Mouse (Mus musculus): Measurements from ENCODE around the gene Gm20388. TPM values are rescaled to one million over a fixed set of nuclear protein-coding genes. Genes with fewer than 3 reads are reported as not detected.

The Gm20388 gene
- polyA plus RNA-seq, 1 experiment from 2014 or later: not detected

GRCm38 (mm10) chr8:122350309-122351089 is 2439.9 kb downstream of the Gm20388 start:
- no peak for DNase-seq (ENCODE audit: low spot score, missing footprints)

GRCm38 (mm10) chr8:122354157-122354556 is 2443.5 kb downstream of the Gm20388 start:
- 89% methylated on average over 8 of the region's 8 CpGs for WGBS
- H3K4me2 ChIP-seq: no peak overlapping the region
- no peaks in the 10 kb centered on the region for H3K36me3 ChIP-seq (ENCODE audit: control insufficient read depth, insufficient read depth, low read length)
- no peak overlapping the region for H3K4me3 ChIP-seq (ENCODE audit: low read depth, low read length)
- no peaks in the 10 kb centered on the region for H3K9me3 ChIP-seq (ENCODE audit: control insufficient read depth, low read length)
- no peak overlapping the region for H3K9ac ChIP-seq (ENCODE audit: low read length)
- H3K4me1 ChIP-seq (ENCODE audit: control insufficient read depth, insufficient read depth, low read length): peaks cover 14% of the 10 kb centered on the region
- ATAC-seq (ENCODE audit: low FRiP score) (no peak), DNase-seq (ENCODE audit: low spot score, missing footprints) (no peak)
- no peak overlapping the region for H3K27ac ChIP-seq (ENCODE audit: low read depth, low read length)
- no peaks in the 10 kb centered on the region for H3K27me3 ChIP-seq (ENCODE audit: control insufficient read depth, insufficient read depth, low read length)

More at GRCm38 (mm10) chr8:122350309-122351089, 2439.9 kb downstream of the Gm20388 start:
- no peak overlapping the region for H3K4me3 ChIP-seq (ENCODE audit: low read depth, low read length)
- H3K27ac ChIP-seq (ENCODE audit: low read depth, low read length): no peak overlapping the region
- H3K9ac ChIP-seq (ENCODE audit: low read length): no peak overlapping the region
- H3K4me1 ChIP-seq (ENCODE audit: control insufficient read depth, insufficient read depth, low read length): peaks cover 14% of the 10 kb centered on the region
- no peaks in the 10 kb centered on the region for H3K27me3 ChIP-seq (ENCODE audit: control insufficient read depth, insufficient read depth, low read length)
- no peaks in the 10 kb centered on the region for H3K36me3 ChIP-seq (ENCODE audit: control insufficient read depth, insufficient read depth, low read length)
- WGBS: 26% methylated on average over 11 of the region's 11 CpGs
- no peaks in the 10 kb centered on the region for H3K9me3 ChIP-seq (ENCODE audit: control insufficient read depth, low read length)
- no peak overlapping the region for H3K4me2 ChIP-seq
- peak; percentile 88 for ATAC-seq (ENCODE audit: low FRiP score)

GRCm38 (mm10) chr8:122355642-122356606 is 2445.3 kb downstream of the Gm20388 start:
- Histone ChIP-seq H3K4me3 (ENCODE audit: low read depth, low read length) (no peak overlapping the region), H3K36me3 (ENCODE audit: control insufficient read depth, insufficient read depth, low read length) (no peaks in the 10 kb centered on the region), H3K27ac (ENCODE audit: low read depth, low read length) (no peak overlapping the region), H3K4me2 (no peak overlapping the region), H3K4me1 (ENCODE audit: control insufficient read depth, insufficient read depth, low read length) (peaks cover under 1% of the 10 kb centered on the region), H3K9me3 (ENCODE audit: control insufficient read depth, low read length) (no peaks in the 10 kb centered on the region), H3K9ac (ENCODE audit: low read length) (no peak overlapping the region), H3K27me3 (ENCODE audit: control insufficient read depth, insufficient read depth, low read length) (no peaks in the 10 kb centered on the region)
- ATAC-seq (ENCODE audit: low FRiP score): no peak
- WGBS: 76% methylated on average over 9 of the region's 9 CpGs
- peak; percentile 74 for DNase-seq (ENCODE audit: low spot score, missing footprints)

- Histone ChIP-seq H3K4me3 (ENCODE audit: low read depth, low read length) (no peak overlapping the region), H3K4me2 (no peak overlapping the region), H3K27me3 (ENCODE audit: control insufficient read depth, insufficient read depth, low read length) (no peaks in the 10 kb centered on the region), H3K4me1 (ENCODE audit: control insufficient read depth, insufficient read depth, low read length) (no peaks in the 10 kb centered on the region), H3K36me3 (ENCODE audit: control insufficient read depth, insufficient read depth, low read length) (no peaks in the 10 kb centered on the region), H3K9me3 (ENCODE audit: control insufficient read depth, low read length) (no peaks in the 10 kb centered on the region), H3K9ac (ENCODE audit: low read length) (no peak overlapping the region), H3K27ac (ENCODE audit: low read depth, low read length) (no peak overlapping the region)
- DNase-seq (ENCODE audit: low spot score, missing footprints): peak; percentile 49
- ATAC-seq (ENCODE audit: low FRiP score): no peak
- 62% methylated on average over 11 of the region's 11 CpGs for WGBS
These were observed 2446.6 kb downstream of the Gm20388 start for GRCm38 (mm10) chr8:122357202-122357601.

- H3K27ac ChIP-seq (ENCODE audit: low read depth, low read length): no peak overlapping the region
- H3K4me3 ChIP-seq (ENCODE audit: low read depth, low read length): no peak overlapping the region
- no peaks in the 10 kb centered on the region for H3K9me3 ChIP-seq (ENCODE audit: control insufficient read depth, low read length)
- no peaks in the 10 kb centered on the region for H3K36me3 ChIP-seq (ENCODE audit: control insufficient read depth, insufficient read depth, low read length)
- no peak for DNase-seq (ENCODE audit: low spot score, missing footprints)
- no peaks in the 10 kb centered on the region for H3K4me1 ChIP-seq (ENCODE audit: control insufficient read depth, insufficient read depth, low read length)
- WGBS: 84% methylated on average over 5 of the region's 5 CpGs
- H3K4me2 ChIP-seq: no peak overlapping the region
- H3K27me3 ChIP-seq (ENCODE audit: control insufficient read depth, insufficient read depth, low read length): no peaks in the 10 kb centered on the region
- no peak overlapping the region for H3K9ac ChIP-seq (ENCODE audit: low read length)
- ATAC-seq (ENCODE audit: low FRiP score): no peak
These were observed 2447.0 kb downstream of the Gm20388 start for GRCm38 (mm10) chr8:122357641-122358040.

GRCm38 (mm10) chr8:122359111-122359775 is 2448.6 kb downstream of the Gm20388 start:
- Histone ChIP-seq H3K36me3 (ENCODE audit: control insufficient read depth, insufficient read depth, low read length) (no peaks in the 10 kb centered on the region), H3K27me3 (ENCODE audit: control insufficient read depth, insufficient read depth, low read length) (no peaks in the 10 kb centered on the region), H3K27ac (ENCODE audit: low read depth, low read length) (no peak overlapping the region), H3K9ac (ENCODE audit: low read length) (no peak overlapping the region), H3K4me3 (ENCODE audit: low read depth, low read length) (no peak overlapping the region), H3K4me1 (ENCODE audit: control insufficient read depth, insufficient read depth, low read length) (no peaks in the 10 kb centered on the region), H3K9me3 (ENCODE audit: control insufficient read depth, low read length) (no peaks in the 10 kb centered on the region), H3K4me2 (no peak overlapping the region)
- 81% methylated on average over 15 of the region's 15 CpGs for WGBS
- DNase-seq (ENCODE audit: low spot score, missing footprints) (peak; percentile 67), ATAC-seq (ENCODE audit: low FRiP score) (no peak)

GRCm38 (mm10) chr8:122360696-122361416 is 2450.2 kb downstream of the Gm20388 start, which contains the start of gene Trhr2:
Trhr2 (minus strand) TSS chr8:122360746.
- ATAC-seq (ENCODE audit: low FRiP score): no peak
- no peaks in the 10 kb centered on the region for H3K9me3 ChIP-seq (ENCODE audit: control insufficient read depth, low read length)
- DNase-seq (ENCODE audit: low spot score, missing footprints): peak; percentile 70
- H3K27ac ChIP-seq (ENCODE audit: low read depth, low read length): no peak within 1 kb of the TSS
- H3K4me3 ChIP-seq (ENCODE audit: low read depth, low read length): no peak within 1 kb of the TSS
- WGBS: 81% methylated on average over 7 of the region's 7 CpGs
- no peaks in the 10 kb centered on the region for H3K4me1 ChIP-seq (ENCODE audit: control insufficient read depth, insufficient read depth, low read length)
- no peaks in the 10 kb centered on the region for H3K27me3 ChIP-seq (ENCODE audit: control insufficient read depth, insufficient read depth, low read length)
- H3K9ac ChIP-seq (ENCODE audit: low read length): no peak within 1 kb of the TSS
- H3K4me2 ChIP-seq: no peak within 1 kb of the TSS
- H3K36me3 ChIP-seq (ENCODE audit: control insufficient read depth, insufficient read depth, low read length): no peaks in the 10 kb centered on the region

GRCm38 (mm10) chr8:122362271-122362670 is 2451.6 kb downstream of the Gm20388 start:
- Histone ChIP-seq H3K36me3 (ENCODE audit: control insufficient read depth, insufficient read depth, low read length) (no peaks in the 10 kb centered on the region), H3K9me3 (ENCODE audit: control insufficient read depth, low read length) (no peaks in the 10 kb centered on the region), H3K4me2 (no peak overlapping the region), H3K27ac (ENCODE audit: low read depth, low read length) (no peak overlapping the region), H3K4me3 (ENCODE audit: low read depth, low read length) (no peak overlapping the region), H3K27me3 (ENCODE audit: control insufficient read depth, insufficient read depth, low read length) (no peaks in the 10 kb centered on the region), H3K4me1 (ENCODE audit: control insufficient read depth, insufficient read depth, low read length) (no peaks in the 10 kb centered on the region), H3K9ac (ENCODE audit: low read length) (no peak overlapping the region)
- ATAC-seq (ENCODE audit: low FRiP score): no peak
- 63% methylated on average over 5 of the region's 5 CpGs for WGBS
- DNase-seq (ENCODE audit: low spot score, missing footprints): peak; percentile 47

Data from midbrain, embryonic 11.5 days (tissue).